Mouse (Mus musculus): ENCODE data around the gene Asb15. TPM values are rescaled to one million over a fixed set of nuclear protein-coding genes. Genes with fewer than 3 reads are reported as not detected.
A peak's percentile ranks its signal among the peaks of the same experiment; 100 is the strongest.

Asb15 gene
- polyA plus RNA-seq, 1 experiment from 2014 or later, result not detected

- no peaks in the 10 kb centered on the region for H3K27me3 ChIP-seq
- no peak for ATAC-seq (replicated peaks)
- no peak overlapping the region for H3K9ac ChIP-seq (replicated peaks)
- H3K4me1 ChIP-seq, result no peaks in the 10 kb centered on the region
- whole genome bisulfite sequencing, result 84% methylated on average over 7 of the region's 7 CpGs
- H3K4me3 ChIP-seq, result no peak overlapping the region
- no peak overlapping the region for H3K4me2 ChIP-seq (replicated peaks)
- no peaks in the 10 kb centered on the region for H3K9me3 ChIP-seq
- peaks cover 30% of the 10 kb centered on the region for H3K36me3 ChIP-seq
- H3K27ac ChIP-seq (replicated peaks), result no peak overlapping the region
Measured at GRCm38 (mm10) chr6:24612074-24612755, 84.3 kb downstream of the Asb15 start.

- Histone ChIP-seq H3K4me3 (no peak overlapping the region), H3K9ac (replicated peaks) (no peak overlapping the region), H3K36me3 (peaks cover 40% of the 10 kb centered on the region), H3K4me1 (no peaks in the 10 kb centered on the region), H3K9me3 (no peaks in the 10 kb centered on the region), H3K27ac (replicated peaks) (no peak overlapping the region), H3K27me3 (no peaks in the 10 kb centered on the region), H3K4me2 (replicated peaks) (no peak overlapping the region)
- 97% methylated on average over 6 of the region's 6 CpGs for WGBS
- ATAC-seq (replicated peaks), result no peak
Measured at GRCm38 (mm10) chr6:24613346-24613745, 85.4 kb downstream of the Asb15 start.

GRCm38 (mm10) chr6:24613918-24614317 is 86.0 kb downstream of the Asb15 start:
- H3K27ac ChIP-seq (replicated peaks), result no peak overlapping the region
- peaks cover 40% of the 10 kb centered on the region for H3K36me3 ChIP-seq
- no peak overlapping the region for H3K4me2 ChIP-seq (replicated peaks)
- WGBS, result 37% methylated on average over 4 of the region's 4 CpGs
- H3K9ac ChIP-seq (replicated peaks), result no peak overlapping the region
- H3K9me3 ChIP-seq, result no peaks in the 10 kb centered on the region
- no peaks in the 10 kb centered on the region for H3K4me1 ChIP-seq
- no peaks in the 10 kb centered on the region for H3K27me3 ChIP-seq
- H3K4me3 ChIP-seq, result no peak overlapping the region
- no peak for ATAC-seq (replicated peaks)

- no peak overlapping the region for H3K4me3 ChIP-seq
- no peaks in the 10 kb centered on the region for H3K9me3 ChIP-seq
- H3K9ac ChIP-seq (replicated peaks), result no peak overlapping the region
- H3K27me3 ChIP-seq, result no peaks in the 10 kb centered on the region
- H3K27ac ChIP-seq (replicated peaks), result no peak overlapping the region
- WGBS, result 50% methylated on average over 4 of the region's 4 CpGs
- H3K4me1 ChIP-seq, result no peaks in the 10 kb centered on the region
- no peak overlapping the region for H3K4me2 ChIP-seq (replicated peaks)
- no peak for ATAC-seq (replicated peaks)
- H3K36me3 ChIP-seq, result peaks cover 46% of the 10 kb centered on the region
Measured at GRCm38 (mm10) chr6:24616746-24617145, 88.8 kb downstream of the Asb15 start.

GRCm38 (mm10) chr6:24619285-24620045 is 91.5 kb downstream of the Asb15 start:
- peak; percentile 46 for ATAC-seq (replicated peaks)
- 69% methylated on average over 6 of the region's 6 CpGs for WGBS

GRCm38 (mm10) chr6:24620936-24621335 is 93.0 kb downstream of the Asb15 start:
- WGBS, result 89% methylated on average over 2 of the region's 2 CpGs
- Histone ChIP-seq H3K36me3 (peaks cover 39% of the 10 kb centered on the region), H3K4me1 (no peaks in the 10 kb centered on the region), H3K4me2 (replicated peaks) (no peak overlapping the region), H3K27ac (replicated peaks) (no peak overlapping the region), H3K4me3 (no peak overlapping the region), H3K27me3 (no peaks in the 10 kb centered on the region), H3K9me3 (no peaks in the 10 kb centered on the region), H3K9ac (replicated peaks) (no peak overlapping the region)
- no peak for ATAC-seq (replicated peaks)

More at GRCm38 (mm10) chr6:24619285-24620045, 91.5 kb downstream of the Asb15 start:
- H3K4me3 ChIP-seq, result no peak overlapping the region
- no peak overlapping the region for H3K27ac ChIP-seq (replicated peaks)
- no peak overlapping the region for H3K9ac ChIP-seq (replicated peaks)
- no peaks in the 10 kb centered on the region for H3K9me3 ChIP-seq
- peaks cover 43% of the 10 kb centered on the region for H3K36me3 ChIP-seq
- no peak overlapping the region for H3K4me2 ChIP-seq (replicated peaks)
- H3K4me1 ChIP-seq, result no peaks in the 10 kb centered on the region
- no peaks in the 10 kb centered on the region for H3K27me3 ChIP-seq

GRCm38 (mm10) chr6:24622098-24622497 is 94.2 kb downstream of the Asb15 start:
- H3K4me1 ChIP-seq, result no peaks in the 10 kb centered on the region
- 82% methylated on average over 2 of the region's 2 CpGs for WGBS
- H3K4me2 ChIP-seq (replicated peaks), result no peak overlapping the region
- no peaks in the 10 kb centered on the region for H3K9me3 ChIP-seq
- H3K9ac ChIP-seq (replicated peaks), result no peak overlapping the region
- no peak overlapping the region for H3K27ac ChIP-seq (replicated peaks)
- H3K36me3 ChIP-seq, result peaks cover 34% of the 10 kb centered on the region
- no peak for ATAC-seq (replicated peaks)
- no peaks in the 10 kb centered on the region for H3K27me3 ChIP-seq
- no peak overlapping the region for H3K4me3 ChIP-seq

Other genes with a start within 250 kb of the Asb15 start
- 1.2 and 2.1 TPM in 2 replicates for gene Iqub, start 13.1 kb upstream of the Asb15 start, polyA plus RNA-seq (2015; fragmentation: Nextera tagmentation; extraction: Ambion mirVana)
- gene Ndufa5, start 131 bp upstream of the Asb15 start, polyA plus RNA-seq (2015; fragmentation: Nextera tagmentation; extraction: Ambion mirVana), result 313 and 328 TPM in 2 replicates
- gene Lmod2, start 69.6 kb downstream of the Asb15 start, polyA plus RNA-seq (2015; fragmentation: Nextera tagmentation; extraction: Ambion mirVana), result not detected in 2 replicates
- 71.0 and 74.1 TPM in 2 replicates for gene Wasl, start 136.9 kb downstream of the Asb15 start, polyA plus RNA-seq (2015; fragmentation: Nextera tagmentation; extraction: Ambion mirVana)
- gene Hyal6, start 205.1 kb downstream of the Asb15 start, polyA plus RNA-seq (2015; fragmentation: Nextera tagmentation; extraction: Ambion mirVana), result not detected in 2 replicates
- gene Hyal4, start 220.2 kb downstream of the Asb15 start, polyA plus RNA-seq (2015; fragmentation: Nextera tagmentation; extraction: Ambion mirVana), result not detected in 2 replicates

Measured in forebrain, embryonic 15.5 days (tissue).